Mouse (Mus musculus): Measurements from ENCODE around the gene Lipe. TPM values are rescaled to one million over a fixed set of nuclear protein-coding genes. Genes with fewer than 3 reads are reported as not detected.
A peak's percentile ranks its signal among the peaks of the same experiment; 100 is the strongest.

Gene Lipe
- polyA plus RNA-seq, 1 experiment from 2014 or later: 7.0 TPM

DNA sequence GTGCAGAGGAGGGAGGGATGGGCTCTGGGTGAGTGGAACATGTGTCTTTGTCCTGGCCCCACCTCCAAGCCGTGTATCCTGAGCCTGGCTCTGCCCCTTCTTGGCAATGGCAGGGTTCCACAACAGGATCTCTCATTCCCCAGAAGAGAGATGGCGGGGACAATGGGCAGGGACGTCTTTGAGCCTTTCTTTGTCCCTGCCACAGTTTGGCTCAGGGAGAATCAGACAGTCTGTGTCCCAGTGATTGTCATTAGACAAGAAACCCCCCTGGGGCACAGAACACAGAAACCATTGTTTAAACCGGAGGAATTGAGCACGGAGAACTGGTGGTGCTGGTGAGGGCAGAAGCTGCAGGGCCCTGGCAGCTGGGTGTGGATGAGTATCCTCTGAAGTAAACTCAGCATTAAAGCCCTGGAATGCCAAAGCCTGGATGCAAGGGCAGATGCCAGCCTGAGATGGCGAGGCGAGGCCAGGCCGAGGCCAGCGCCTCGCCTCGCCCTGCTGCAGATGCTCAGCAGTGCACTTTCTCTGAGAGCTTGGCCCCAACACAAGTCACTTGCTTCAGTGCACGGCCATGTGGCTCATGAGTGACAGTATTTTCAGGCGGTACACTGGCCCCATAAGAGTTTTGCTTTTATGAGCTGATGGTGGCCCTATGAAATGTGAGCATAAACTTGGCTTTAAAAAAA is 32.4 kb downstream of the Lipe start:
- no peak overlapping the region for H3K27ac ChIP-seq
- peaks cover 4% of the 10 kb centered on the region; the same call in 1 of the 2 replicates for H3K4me1 ChIP-seq (replicated peaks)
- no peaks in the 10 kb centered on the region; the same call in 1 of the 2 replicates for H3K36me3 ChIP-seq
- peaks cover 42% of the 10 kb centered on the region for H3K27me3 ChIP-seq (replicated peaks)
- H3K4me3 ChIP-seq (replicated peaks): no peak overlapping the region
- 49% methylated on average over 13 of the region's 13 CpGs for WGBS
- no peaks in the 10 kb centered on the region for H3K9me3 ChIP-seq
- H3K4me2 ChIP-seq (replicated peaks): no peak overlapping the region
- ATAC-seq: no peak
- no peak overlapping the region for H3K9ac ChIP-seq

DNA sequence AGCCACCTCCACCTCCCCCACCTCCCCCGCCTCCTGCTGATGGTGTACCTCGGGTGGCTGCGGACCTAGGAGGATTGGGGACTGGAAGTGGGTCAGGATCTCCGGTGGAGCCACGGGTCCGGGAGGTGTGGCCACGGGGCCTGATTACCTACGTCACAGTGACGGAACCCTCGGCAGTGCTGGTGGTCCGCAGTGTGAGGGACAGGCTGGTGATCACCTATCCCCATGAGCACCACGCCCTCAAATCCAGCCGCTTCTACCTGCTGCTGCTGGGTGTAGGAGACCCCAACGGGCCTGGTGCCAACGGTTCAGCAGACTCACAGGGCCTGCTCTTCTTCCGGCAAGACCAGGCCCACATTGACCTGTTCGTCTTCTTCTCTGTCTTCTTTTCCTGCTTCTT is 34.9 kb downstream of the Lipe start:
- WGBS: 93% methylated on average over 17 of the region's 17 CpGs
- Histone ChIP-seq H3K4me3 (replicated peaks) (no peak overlapping the region), H3K4me2 (replicated peaks) (no peak overlapping the region), H3K4me1 (replicated peaks) (peaks cover 4% of the 10 kb centered on the region; the same call in 1 of the 2 replicates), H3K9ac (no peak overlapping the region), H3K27me3 (replicated peaks) (peaks cover 27% of the 10 kb centered on the region), H3K9me3 (no peaks in the 10 kb centered on the region), H3K27ac (no peak overlapping the region), H3K36me3 (peaks cover 9% of the 10 kb centered on the region)
- no peak for ATAC-seq

DNA sequence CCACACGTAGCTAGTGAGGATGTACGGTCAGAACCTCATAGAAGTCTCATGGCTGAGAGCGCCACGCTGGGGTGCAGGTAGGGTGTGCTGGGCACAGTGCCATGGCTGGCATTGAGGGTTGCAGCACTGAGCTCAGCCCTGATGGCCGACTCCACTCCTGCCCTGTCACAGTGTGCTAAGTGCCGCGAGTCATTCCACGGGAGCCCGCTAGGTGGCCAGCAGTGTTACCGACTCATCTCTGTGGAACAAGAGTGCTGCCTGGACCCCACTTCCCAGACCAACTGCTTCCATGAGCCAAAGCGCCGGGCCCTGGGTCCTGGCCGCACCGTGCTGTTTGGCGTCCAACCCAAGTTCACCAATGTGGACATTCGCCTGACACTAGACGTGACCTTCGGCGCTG is 35.4 kb downstream of the Lipe start:
- Histone ChIP-seq H3K36me3 (peaks cover 9% of the 10 kb centered on the region), H3K27ac (no peak overlapping the region), H3K27me3 (replicated peaks) (peaks cover 22% of the 10 kb centered on the region), H3K9ac (no peak overlapping the region), H3K4me1 (replicated peaks) (peaks cover 4% of the 10 kb centered on the region; the same call in 1 of the 2 replicates), H3K4me3 (replicated peaks) (no peak overlapping the region), H3K9me3 (no peaks in the 10 kb centered on the region), H3K4me2 (replicated peaks) (no peak overlapping the region)
- no peak for ATAC-seq
- WGBS: 83% methylated on average over 19 of the region's 19 CpGs

DNA sequence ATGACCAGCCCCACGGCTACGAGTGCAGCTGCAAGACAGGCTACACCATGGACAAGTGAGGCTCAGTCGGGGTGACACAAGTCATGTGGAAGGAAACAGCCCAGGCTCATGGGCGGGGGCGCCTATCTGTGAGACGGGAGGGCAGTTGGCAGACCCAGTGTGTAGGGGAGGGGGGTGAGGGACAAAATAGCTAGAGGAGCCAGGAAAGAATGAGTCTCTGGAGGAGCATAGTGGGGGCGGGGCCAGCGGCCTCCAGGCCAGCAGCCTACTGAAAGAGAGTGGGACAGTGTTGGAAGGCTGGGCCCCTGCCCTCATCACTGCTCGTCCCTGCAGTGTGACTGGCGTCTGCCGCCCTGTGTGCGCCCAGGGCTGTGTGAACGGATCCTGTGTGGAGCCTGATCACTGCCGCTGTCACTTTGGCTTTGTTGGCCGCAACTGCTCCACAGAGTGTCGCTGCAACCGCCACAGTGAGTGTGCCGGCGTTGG is 39.7 kb downstream of the Lipe start:
- 82% methylated on average over 19 of the region's 19 CpGs for WGBS
- no peaks in the 10 kb centered on the region for H3K27me3 ChIP-seq (replicated peaks)

DNA sequence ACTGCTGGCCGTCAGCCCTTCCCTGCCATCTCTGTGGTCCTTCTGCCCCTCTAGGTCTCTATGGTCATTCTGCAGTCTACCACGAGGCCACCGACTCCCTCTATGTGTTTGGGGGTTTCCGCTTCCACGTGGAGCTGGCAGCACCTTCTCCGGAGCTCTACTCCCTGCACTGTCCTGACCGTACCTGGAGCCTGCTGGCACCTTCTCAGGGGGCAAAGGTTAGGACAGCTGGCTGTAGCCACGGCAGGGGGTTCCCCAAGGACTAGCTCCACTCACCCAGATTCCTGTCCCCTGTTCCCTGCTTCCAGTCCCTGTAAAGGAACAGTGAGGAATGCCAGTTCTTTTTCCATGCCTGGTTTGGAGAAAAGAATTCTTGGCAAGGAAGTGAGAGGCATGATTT is 49.6 kb downstream of the Lipe start:
- Histone ChIP-seq H3K4me1 (replicated peaks) (no peaks in the 10 kb centered on the region), H3K9me3 (no peaks in the 10 kb centered on the region), H3K36me3 (peaks cover 30% of the 10 kb centered on the region), H3K27ac (no peak overlapping the region), H3K4me2 (replicated peaks) (no peak overlapping the region), H3K27me3 (replicated peaks) (no peaks in the 10 kb centered on the region), H3K4me3 (replicated peaks) (no peak overlapping the region), H3K9ac (no peak overlapping the region)
- no peak for ATAC-seq
- 88% methylated on average over 8 of the region's 8 CpGs for WGBS

More for the DNA sequence above, 39.7 kb downstream of the Lipe start:
- peak; percentile 36; the same call in 1 of the 2 replicates for ATAC-seq
- H3K9ac ChIP-seq: no peak overlapping the region
- no peaks in the 10 kb centered on the region for H3K9me3 ChIP-seq
- no peak overlapping the region for H3K4me2 ChIP-seq (replicated peaks)
- no peak overlapping the region for H3K4me3 ChIP-seq (replicated peaks)
- no peak overlapping the region for H3K27ac ChIP-seq
- H3K36me3 ChIP-seq: peaks cover 12% of the 10 kb centered on the region
- H3K4me1 ChIP-seq (replicated peaks): no peaks in the 10 kb centered on the region

DNA sequence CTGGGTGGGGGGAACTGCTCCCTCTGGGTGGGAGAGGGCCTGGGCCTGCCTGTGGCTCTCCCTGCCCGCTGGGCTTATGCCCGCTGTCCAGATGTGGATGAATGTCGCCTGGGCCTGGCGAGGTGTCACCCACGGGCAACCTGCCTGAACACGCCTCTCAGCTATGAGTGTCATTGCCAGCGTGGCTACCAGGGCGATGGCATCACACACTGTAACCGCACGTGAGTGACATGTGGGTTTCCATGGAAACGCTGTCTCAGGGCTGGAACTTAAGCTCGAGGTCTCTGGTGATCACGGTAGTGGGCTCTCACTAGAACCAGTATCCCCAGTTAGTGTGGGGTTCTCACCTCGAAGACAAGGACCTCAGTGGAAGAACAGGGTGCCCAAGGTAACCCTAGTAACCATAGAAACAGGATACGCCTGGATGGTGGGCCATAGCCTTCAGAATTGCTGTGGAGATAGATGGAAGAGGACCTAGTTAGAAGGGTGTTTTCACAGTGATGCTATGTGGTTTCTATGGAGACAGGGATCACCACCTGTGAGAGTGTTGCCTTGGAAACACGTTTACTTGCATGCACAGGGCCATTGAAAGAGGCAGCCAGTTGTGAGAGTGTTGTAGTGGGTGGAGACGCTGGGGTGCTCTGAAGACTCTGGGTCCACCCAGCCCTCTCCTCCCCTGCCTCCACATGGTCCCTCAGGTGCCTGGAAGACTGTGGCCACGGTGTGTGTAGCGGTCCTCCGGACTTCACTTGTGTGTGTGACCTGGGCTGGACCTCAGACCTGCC is 57.3 kb downstream of the Lipe start:
- no peak overlapping the region for H3K9ac ChIP-seq
- 86% methylated on average over 20 of the region's 20 CpGs for whole genome bisulfite sequencing
- ATAC-seq: no peak
- no peaks in the 10 kb centered on the region for H3K27me3 ChIP-seq (replicated peaks)
- H3K36me3 ChIP-seq: 0 out of 2 replicates have a peak, but pooled peaks cover 3% of the 10 kb centered on the region
- H3K4me3 ChIP-seq (replicated peaks): no peak overlapping the region
- no peak overlapping the region for H3K4me2 ChIP-seq (replicated peaks)
- no peaks in the 10 kb centered on the region for H3K4me1 ChIP-seq (replicated peaks)
- H3K27ac ChIP-seq: no peak overlapping the region
- H3K9me3 ChIP-seq: no peaks in the 10 kb centered on the region

DNA sequence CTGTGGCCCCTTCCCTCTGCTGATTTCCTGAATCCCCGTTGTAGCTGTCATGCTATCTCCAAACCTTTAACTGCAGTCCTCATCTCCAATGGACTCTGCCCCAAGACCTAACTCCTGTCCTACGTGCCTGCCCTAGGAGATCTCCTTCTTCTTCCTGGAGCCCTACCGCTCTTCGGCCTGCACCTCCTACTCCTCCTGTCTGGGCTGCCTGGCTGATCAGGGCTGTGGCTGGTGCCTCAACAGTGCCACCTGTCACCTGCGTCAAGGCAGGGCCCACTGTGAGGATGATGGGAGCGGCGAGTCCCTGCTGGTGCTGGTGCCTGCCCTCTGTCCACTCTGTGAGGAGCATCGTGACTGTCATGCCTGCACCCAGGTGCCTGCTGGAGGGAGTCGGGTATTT is 59.2 kb downstream of the Lipe start:
- Histone ChIP-seq H3K4me2 (replicated peaks) (no peak overlapping the region), H3K9me3 (no peaks in the 10 kb centered on the region), H3K4me3 (replicated peaks) (no peak overlapping the region), H3K27ac (no peak overlapping the region), H3K27me3 (replicated peaks) (no peaks in the 10 kb centered on the region), H3K9ac (no peak overlapping the region), H3K4me1 (replicated peaks) (no peaks in the 10 kb centered on the region), H3K36me3 (peaks cover 9% of the 10 kb centered on the region; the same call in 1 of the 2 replicates)
- peak; percentile 76 for ATAC-seq
- 82% methylated on average over 9 of the region's 9 CpGs for WGBS

DNA sequence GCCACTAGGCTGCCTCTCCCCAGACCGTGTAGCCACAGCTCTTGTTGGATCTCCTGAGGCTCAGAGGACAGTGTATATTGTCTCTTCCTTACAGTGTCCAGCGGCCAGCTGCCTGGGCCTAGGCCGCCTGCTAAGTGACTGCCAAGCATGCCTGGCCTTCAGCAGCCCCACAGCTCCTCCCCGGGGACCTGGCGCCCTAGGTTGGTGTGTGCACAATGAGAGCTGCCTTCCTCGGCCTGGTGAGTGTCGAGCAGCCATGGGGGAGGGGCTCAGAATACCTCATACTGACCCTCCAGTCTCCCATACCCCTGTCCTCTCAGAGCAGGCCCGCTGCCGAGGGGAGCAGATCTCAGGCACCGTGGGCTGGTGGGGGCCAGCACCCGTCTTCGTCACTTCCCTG is 64.0 kb downstream of the Lipe start:
- Histone ChIP-seq H3K4me2 (replicated peaks) (no peak overlapping the region), H3K4me3 (replicated peaks) (no peak overlapping the region), H3K9me3 (no peaks in the 10 kb centered on the region), H3K27ac (no peak overlapping the region), H3K27me3 (replicated peaks) (no peaks in the 10 kb centered on the region), H3K36me3 (peaks cover 18% of the 10 kb centered on the region), H3K9ac (no peak overlapping the region), H3K4me1 (replicated peaks) (no peaks in the 10 kb centered on the region)
- WGBS: 81% methylated on average over 12 of the region's 12 CpGs
- ATAC-seq: no peak

DNA sequence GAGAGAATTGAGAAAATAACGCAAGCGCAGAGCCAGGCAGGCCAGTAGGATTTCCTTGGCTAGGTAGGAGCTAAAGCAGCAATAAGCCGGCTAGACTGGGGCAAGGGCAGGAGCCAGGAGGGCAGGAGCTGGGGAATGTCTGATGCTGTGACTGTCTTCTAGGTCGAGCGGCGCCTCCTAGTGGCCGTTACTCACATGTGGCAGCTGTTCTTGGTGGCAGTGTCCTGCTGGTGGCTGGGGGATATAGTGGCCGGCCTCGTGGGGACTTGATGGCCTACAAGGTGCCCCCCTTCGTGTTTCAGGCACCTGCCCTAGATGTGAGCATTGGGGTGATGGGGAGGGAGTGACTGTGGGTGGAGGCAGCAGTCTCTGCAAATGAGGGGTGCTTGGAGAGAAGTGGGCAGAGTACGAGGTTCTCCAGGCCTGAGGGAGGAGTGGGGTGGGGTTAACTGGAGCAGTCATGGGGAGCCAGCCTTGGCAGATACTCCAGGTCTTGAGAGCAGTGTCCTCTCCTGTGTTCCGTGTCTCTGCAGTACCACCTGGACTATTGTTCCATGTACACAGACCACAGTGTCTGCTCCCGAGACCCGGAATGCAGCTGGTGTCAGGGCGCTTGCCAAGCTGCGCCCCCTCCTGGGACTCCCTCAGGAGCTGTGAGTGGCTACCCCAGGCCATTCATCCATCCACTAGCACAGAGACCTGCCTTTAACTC is 64.8 kb downstream of the Lipe start:
- 38% methylated on average over 16 of the region's 16 CpGs for WGBS
- Histone ChIP-seq H3K4me1 (replicated peaks) (no peaks in the 10 kb centered on the region), H3K4me2 (replicated peaks) (no peak overlapping the region), H3K27me3 (replicated peaks) (no peaks in the 10 kb centered on the region), H3K9ac (no peak overlapping the region), H3K4me3 (replicated peaks) (no peak overlapping the region), H3K9me3 (no peaks in the 10 kb centered on the region), H3K27ac (no peak overlapping the region), H3K36me3 (peaks cover 18% of the 10 kb centered on the region)
- peak; percentile 75; the same call in 1 of the 2 replicates for ATAC-seq

Other genes starting within 250 kb of the Lipe start
- gene Pou2f2, start 219.0 kb downstream of the Lipe start, polyA plus RNA-seq (2015; fragmentation: Nextera tagmentation; extraction: Ambion mirVana): 1.8 TPM in 2 replicates
- gene Dedd2, start 178.1 kb downstream of the Lipe start, polyA plus RNA-seq (2015; fragmentation: Nextera tagmentation; extraction: Ambion mirVana): 13.2 and 13.5 TPM in 2 replicates
- 2.6 and 2.8 TPM in 2 replicates for gene Zfp526, start 177.3 kb downstream of the Lipe start, polyA plus RNA-seq (2015; fragmentation: Nextera tagmentation; extraction: Ambion mirVana)
- 8.0 and 10.3 TPM in 2 replicates for gene Gsk3a, start 160.9 kb downstream of the Lipe start, polyA plus RNA-seq (2015; fragmentation: Nextera tagmentation; extraction: Ambion mirVana)
- 14.8 TPM in 2 replicates for gene Erf, start 147.9 kb downstream of the Lipe start, polyA plus RNA-seq (2015; fragmentation: Nextera tagmentation; extraction: Ambion mirVana)
- gene Cic, start 131.0 kb downstream of the Lipe start, polyA plus RNA-seq (2015; fragmentation: Nextera tagmentation; extraction: Ambion mirVana): 26.1 and 26.6 TPM in 2 replicates
- gene Pafah1b3, start 100.7 kb downstream of the Lipe start, polyA plus RNA-seq (2015; fragmentation: Nextera tagmentation; extraction: Ambion mirVana): 173 TPM in 2 replicates
- gene Prr19, start 97.3 kb downstream of the Lipe start, polyA plus RNA-seq (2015; fragmentation: Nextera tagmentation; extraction: Ambion mirVana): 0.41 and 0.71 TPM in 2 replicates
- gene Tmem145, start 92.6 kb downstream of the Lipe start, polyA plus RNA-seq (2015; fragmentation: Nextera tagmentation; extraction: Ambion mirVana): 1.2 and 1.3 TPM in 2 replicates
- gene Megf8, start 81.5 kb downstream of the Lipe start, polyA plus RNA-seq (2015; fragmentation: Nextera tagmentation; extraction: Ambion mirVana): 8.1 and 9.2 TPM in 2 replicates
- 0.47 and 0.63 TPM in 2 replicates for gene Cnfn, start 29.0 kb downstream of the Lipe start, polyA plus RNA-seq (2015; fragmentation: Nextera tagmentation; extraction: Ambion mirVana)
- 0.45 TPM in 1 of 2 replicates, not detected in the other for gene Cxcl17, start 14.2 kb upstream of the Lipe start, polyA plus RNA-seq (2015; fragmentation: Nextera tagmentation; extraction: Ambion mirVana)
- 31.4 and 32.3 TPM in 2 replicates for gene Ceacam1, start 78.9 kb upstream of the Lipe start, polyA plus RNA-seq (2015; fragmentation: Nextera tagmentation; extraction: Ambion mirVana)
- 0.10 and 0.18 TPM in 2 replicates for gene Ceacam2, start 141.1 kb upstream of the Lipe start, polyA plus RNA-seq (2015; fragmentation: Nextera tagmentation; extraction: Ambion mirVana)
- 13.3 and 19.0 TPM in 2 replicates for gene Erich4, start 217.2 kb upstream of the Lipe start, polyA plus RNA-seq (2015; fragmentation: Nextera tagmentation; extraction: Ambion mirVana)
- gene Dmac2, start 220.7 kb upstream of the Lipe start, polyA plus RNA-seq (2015; fragmentation: Nextera tagmentation; extraction: Ambion mirVana): 38.4 and 43.4 TPM in 2 replicates
- gene B3gnt8, start 227.9 kb upstream of the Lipe start, polyA plus RNA-seq (2015; fragmentation: Nextera tagmentation; extraction: Ambion mirVana): 7.1 and 8.6 TPM in 2 replicates